Mouse (Mus musculus): ENCODE data around the gene March8. TPM values are rescaled to one million over a fixed set of nuclear protein-coding genes. Genes with fewer than 3 reads are reported as not detected.

March8 gene
- polyA plus RNA-seq, 1 experiment from 2014 or later, result 29.4 TPM

- H3K36me3 ChIP-seq (ENCODE audit: control insufficient read depth, insufficient read depth), result no peaks in the 10 kb centered on the region
- no peaks in the 10 kb centered on the region for H3K9me3 ChIP-seq (ENCODE audit: control insufficient read depth)
- 7% methylated on average over 8 of the region's 8 CpGs for WGBS
- H3K9ac ChIP-seq (ENCODE audit: low read depth, low read length), result peak overlapping the region; percentile 86
- no peaks in the 10 kb centered on the region for H3K27me3 ChIP-seq (replicated peaks; ENCODE audit: control insufficient read depth, insufficient read depth, low read length)
- 0 out of 2 replicates have a peak, but pooled peaks cover 2% of the 10 kb centered on the region for H3K4me1 ChIP-seq (replicated peaks; ENCODE audit: control insufficient read depth, insufficient read depth, low read length)
- H3K27ac ChIP-seq (ENCODE audit: low read depth, low read length), result peak overlapping the region; percentile 90
- no peak for TF ChIP-seq CTCF (IDR thresholded peaks at IDR 0.05; ENCODE audit: low read depth)
- H3K4me3 ChIP-seq (ENCODE audit: low read depth, low read length), result peak overlapping the region; percentile 98
- ATAC-seq, result no peak
- H3K4me2 ChIP-seq (replicated peaks; ENCODE audit: low read depth), result peak overlapping the region; percentile 80
These were observed 696 bp downstream of the March8 start for GRCm38 (mm10) chr6:116338520-116338919.

- Histone ChIP-seq H3K9ac (ENCODE audit: low read depth, low read length) (no peak overlapping the region), H3K4me3 (ENCODE audit: low read depth, low read length) (peak overlapping the region; percentile 98), H3K4me1 (replicated peaks; ENCODE audit: control insufficient read depth, insufficient read depth, low read length) (0 out of 2 replicates have a peak, but pooled peaks cover 2% of the 10 kb centered on the region), H3K27ac (ENCODE audit: low read depth, low read length) (no peak overlapping the region), H3K9me3 (ENCODE audit: control insufficient read depth) (no peaks in the 10 kb centered on the region), H3K27me3 (replicated peaks; ENCODE audit: control insufficient read depth, insufficient read depth, low read length) (no peaks in the 10 kb centered on the region), H3K36me3 (ENCODE audit: control insufficient read depth, insufficient read depth) (no peaks in the 10 kb centered on the region), H3K4me2 (replicated peaks; ENCODE audit: low read depth) (peak overlapping the region; percentile 80)
- no peak for TF ChIP-seq CTCF (IDR thresholded peaks at IDR 0.05; ENCODE audit: low read depth)
- WGBS, result 53% methylated on average over 5 of the region's 5 CpGs
- ATAC-seq, result no peak
These were observed 1.3 kb downstream of the March8 start for GRCm38 (mm10) chr6:116339088-116339487.

- ATAC-seq, result no peak
- WGBS, result 96% methylated on average over 1 of the region's 1 CpGs
- H3K9me3 ChIP-seq (ENCODE audit: control insufficient read depth), result no peaks in the 10 kb centered on the region
These were observed 2.7 kb downstream of the March8 start for GRCm38 (mm10) chr6:116340521-116340920.

GRCm38 (mm10) chr6:116347953-116348352 lies 10.1 kb downstream of the March8 start:
- no peak overlapping the region for H3K9ac ChIP-seq (ENCODE audit: low read depth, low read length)
- no peaks in the 10 kb centered on the region for H3K27me3 ChIP-seq (replicated peaks; ENCODE audit: control insufficient read depth, insufficient read depth, low read length)
- peak; percentile 91 for ATAC-seq
- H3K4me1 ChIP-seq (replicated peaks; ENCODE audit: control insufficient read depth, insufficient read depth, low read length), result no peaks in the 10 kb centered on the region
- no peaks in the 10 kb centered on the region for H3K36me3 ChIP-seq (ENCODE audit: control insufficient read depth, insufficient read depth)
- TF ChIP-seq CTCF (IDR thresholded peaks at IDR 0.05; ENCODE audit: low read depth), result no peak
- H3K9me3 ChIP-seq (ENCODE audit: control insufficient read depth), result no peaks in the 10 kb centered on the region
- no peak overlapping the region for H3K4me3 ChIP-seq (ENCODE audit: low read depth, low read length)
- H3K4me2 ChIP-seq (replicated peaks; ENCODE audit: low read depth), result peak overlapping the region; percentile 37
- WGBS, result 45% methylated on average over 2 of the region's 2 CpGs
- H3K27ac ChIP-seq (ENCODE audit: low read depth, low read length), result peak overlapping the region; percentile 67

More at GRCm38 (mm10) chr6:116340521-116340920, 2.7 kb downstream of the March8 start:
- no peak overlapping the region for H3K9ac ChIP-seq (ENCODE audit: low read depth, low read length)
- H3K4me2 ChIP-seq (replicated peaks; ENCODE audit: low read depth), result no peak overlapping the region
- H3K4me3 ChIP-seq (ENCODE audit: low read depth, low read length), result no peak overlapping the region
- no peak overlapping the region for H3K27ac ChIP-seq (ENCODE audit: low read depth, low read length)
- no peaks in the 10 kb centered on the region for H3K27me3 ChIP-seq (replicated peaks; ENCODE audit: control insufficient read depth, insufficient read depth, low read length)
- TF ChIP-seq CTCF (IDR thresholded peaks at IDR 0.05; ENCODE audit: low read depth), result no peak
- H3K36me3 ChIP-seq (ENCODE audit: control insufficient read depth, insufficient read depth), result no peaks in the 10 kb centered on the region
- 0 out of 2 replicates have a peak, but pooled peaks cover 2% of the 10 kb centered on the region for H3K4me1 ChIP-seq (replicated peaks; ENCODE audit: control insufficient read depth, insufficient read depth, low read length)

GRCm38 (mm10) chr6:116349997-116350396 lies 12.2 kb downstream of the March8 start:
- Histone ChIP-seq H3K27ac (ENCODE audit: low read depth, low read length) (no peak overlapping the region), H3K4me1 (replicated peaks; ENCODE audit: control insufficient read depth, insufficient read depth, low read length) (no peaks in the 10 kb centered on the region), H3K9ac (ENCODE audit: low read depth, low read length) (no peak overlapping the region), H3K4me2 (replicated peaks; ENCODE audit: low read depth) (no peak overlapping the region), H3K27me3 (replicated peaks; ENCODE audit: control insufficient read depth, insufficient read depth, low read length) (no peaks in the 10 kb centered on the region), H3K36me3 (ENCODE audit: control insufficient read depth, insufficient read depth) (no peaks in the 10 kb centered on the region), H3K4me3 (ENCODE audit: low read depth, low read length) (no peak overlapping the region), H3K9me3 (ENCODE audit: control insufficient read depth) (no peaks in the 10 kb centered on the region)
- no peak for TF ChIP-seq CTCF (IDR thresholded peaks at IDR 0.05; ENCODE audit: low read depth)
- 74% methylated on average over 3 of the region's 3 CpGs for WGBS
- ATAC-seq, result no peak

GRCm38 (mm10) chr6:116350643-116351042 lies 12.8 kb downstream of the March8 start:
- H3K4me3 ChIP-seq (ENCODE audit: low read depth, low read length), result no peak overlapping the region
- H3K36me3 ChIP-seq (ENCODE audit: control insufficient read depth, insufficient read depth), result no peaks in the 10 kb centered on the region
- H3K9ac ChIP-seq (ENCODE audit: low read depth, low read length), result no peak overlapping the region
- no peaks in the 10 kb centered on the region for H3K9me3 ChIP-seq (ENCODE audit: control insufficient read depth)
- no peak overlapping the region for H3K27ac ChIP-seq (ENCODE audit: low read depth, low read length)
- no peaks in the 10 kb centered on the region for H3K4me1 ChIP-seq (replicated peaks; ENCODE audit: control insufficient read depth, insufficient read depth, low read length)
- ATAC-seq, result no peak
- 58% methylated on average over 6 of the region's 6 CpGs for WGBS
- no peak for TF ChIP-seq CTCF (IDR thresholded peaks at IDR 0.05; ENCODE audit: low read depth)
- H3K4me2 ChIP-seq (replicated peaks; ENCODE audit: low read depth), result no peak overlapping the region
- no peaks in the 10 kb centered on the region for H3K27me3 ChIP-seq (replicated peaks; ENCODE audit: control insufficient read depth, insufficient read depth, low read length)

- Histone ChIP-seq H3K9ac (ENCODE audit: low read depth, low read length) (no peak overlapping the region), H3K4me3 (ENCODE audit: low read depth, low read length) (no peak overlapping the region), H3K36me3 (ENCODE audit: control insufficient read depth, insufficient read depth) (no peaks in the 10 kb centered on the region), H3K4me2 (replicated peaks; ENCODE audit: low read depth) (no peak overlapping the region), H3K27ac (ENCODE audit: low read depth, low read length) (no peak overlapping the region), H3K4me1 (replicated peaks; ENCODE audit: control insufficient read depth, insufficient read depth, low read length) (no peaks in the 10 kb centered on the region), H3K9me3 (ENCODE audit: control insufficient read depth) (no peaks in the 10 kb centered on the region), H3K27me3 (replicated peaks; ENCODE audit: control insufficient read depth, insufficient read depth, low read length) (no peaks in the 10 kb centered on the region)
- no peak for TF ChIP-seq CTCF (IDR thresholded peaks at IDR 0.05; ENCODE audit: low read depth)
- no peak for ATAC-seq
- WGBS, result 79% methylated on average over 4 of the region's 4 CpGs
These were observed 13.7 kb downstream of the March8 start for GRCm38 (mm10) chr6:116351534-116351933.
